Mouse (Mus musculus): ENCODE results near the gene Elane.

GRCm38 (mm10) chr10:79859116-79859515 is 26.9 kb upstream of the Elane start:
- TF ChIP-seq CTCF (IDR thresholded peaks at IDR 0.05) = no peak
- TF ChIP-seq EP300 (IDR thresholded peaks at IDR 0.05) = no peak

Data from lung, postnatal 0 days (tissue).